18 mouse cellular contexts compared by ENCODE assay signal in the genomic region with DNA sequence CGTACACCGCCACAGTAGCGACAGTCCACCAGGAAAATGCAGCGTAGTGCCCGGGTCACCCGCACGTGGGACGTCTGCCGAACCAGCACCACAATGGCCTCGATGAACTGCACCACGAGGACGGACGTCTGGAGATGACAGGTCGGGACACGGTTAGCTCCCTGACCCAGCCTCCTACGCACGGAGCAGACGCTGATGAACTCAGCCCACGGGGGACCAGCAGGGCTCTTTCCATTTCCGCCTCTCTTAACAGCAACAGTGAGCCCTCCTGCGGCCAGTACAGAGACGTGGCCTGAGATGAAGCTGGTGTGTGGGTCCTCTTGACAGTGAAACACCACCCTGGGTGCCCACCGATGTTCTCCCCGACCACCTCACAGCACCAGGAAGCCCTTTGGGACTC.
"Had no signal": no experiment of that assay in that cellular context is flagged by ENCODE, and none has a peak within 500 bp of the region (broad histone marks: within the 10 kb centered on the region; RNA-seq: fewer than 3 reads in every experiment).

No protein-coding gene starts in this region.

- ATAC-seq: midbrain, embryonic 15.5 days had no signal

- H3K9ac ChIP-seq: liver, embryonic 13.5 days; midbrain, embryonic 12.5 days; midbrain, embryonic 15.5 days; neural tube, embryonic 15.5 days had no signal

- H3K4me3 ChIP-seq: left cerebral cortex, adult 2 months; liver, embryonic 13.5 days; midbrain, embryonic 12.5 days; midbrain, embryonic 15.5 days; neural tube, embryonic 15.5 days had no signal

- DNase-seq: kidney, adult 9 months; kidney, postnatal 25 days; layer of hippocampus, postnatal 36 days; liver, embryonic 13.5 days; lung, adult 2 months; lung, postnatal 14 days; lung, postnatal 4 days; right cerebral cortex, adult 18-20 months; right cerebral cortex, postnatal 14 days; right cerebral cortex, postnatal 4 days; thymus, adult 2 months; thymus, postnatal 14 days; thymus, postnatal 4 days had no signal

- H3K27ac ChIP-seq: left cerebral cortex, adult 2 months; liver, embryonic 13.5 days; midbrain, embryonic 12.5 days; midbrain, embryonic 15.5 days; neural tube, embryonic 15.5 days; stomach, postnatal 0 days had no signal

- H3K36me3 ChIP-seq: midbrain, embryonic 15.5 days had no signal

- H3K9me3 ChIP-seq: liver, embryonic 13.5 days; midbrain, embryonic 12.5 days; midbrain, embryonic 15.5 days; neural tube, embryonic 15.5 days had no signal

- H3K27me3 ChIP-seq: liver, embryonic 13.5 days; midbrain, embryonic 12.5 days; midbrain, embryonic 15.5 days; neural tube, embryonic 15.5 days had no signal

- H3K4me2 ChIP-seq: liver, embryonic 13.5 days; midbrain, embryonic 12.5 days; midbrain, embryonic 15.5 days; neural tube, embryonic 15.5 days had no signal
